Mouse (Mus musculus) midbrain, embryonic 11.5 days (tissue): ENCODE data around the gene Nfatc2. TPM values are rescaled to one million over a fixed set of nuclear protein-coding genes. Genes with fewer than 3 reads are reported as not detected.

Experiments used
- ATAC-seq: fragments of 200-750 bp; cut with Nextera tagmentation; 2 replicates; pipeline ENCODE4 v1.8.0; 2017; ENCODE audit warnings: moderate TSS enrichment, moderate library complexity; ENCODE audit not compliant: low FRiP score
- DNase-seq: peaks from one replicate; pipeline ENCODE4 v3.0.0; 2015; ENCODE audit warnings: low spot score; ENCODE audit errors: missing footprints
- H3K27ac ChIP-seq: fragments of 300-500 bp; sonication (generic); 2 replicates; pipeline ENCODE4 v1.5.1; 2014; ENCODE audit warnings: low read depth, low read length
- H3K27me3 ChIP-seq: fragments of 300-500 bp; sonication (generic); 2 replicates; pipeline ENCODE4 v1.6.1; 2014; ENCODE audit warnings: mild to moderate bottlenecking, low read length, moderate library complexity, mixed read lengths; ENCODE audit not compliant: control insufficient read depth, insufficient read depth
- H3K36me3 ChIP-seq: fragments of 300-500 bp; sonication (generic); 2 replicates; pipeline ENCODE4 v1.6.1; 2014; ENCODE audit warnings: mild to moderate bottlenecking, low read length, moderate library complexity, mixed read lengths; ENCODE audit not compliant: control insufficient read depth, insufficient read depth
- H3K4me1 ChIP-seq: fragments of 300-500 bp; sonication (generic); 2 replicates; pipeline ENCODE4 v1.6.1; 2014; ENCODE audit warnings: low read length; ENCODE audit not compliant: control insufficient read depth, insufficient read depth
- H3K4me2 ChIP-seq: fragments of 300-500 bp; sonication (generic); 2 replicates; pipeline ENCODE4 v1.6.1; 2014; ENCODE audit warnings: mild to moderate bottlenecking, moderate library complexity
- H3K4me3 ChIP-seq: fragments of 300-500 bp; sonication (generic); 2 replicates; pipeline ENCODE4 v1.5.1; 2014; ENCODE audit warnings: low read depth, low read length
- H3K9ac ChIP-seq: fragments of 300-500 bp; sonication (generic); 2 replicates; pipeline ENCODE4 v1.6.1; 2014; ENCODE audit warnings: low read length
- H3K9me3 ChIP-seq: fragments of 300-500 bp; sonication (generic); 2 replicates; pipeline ENCODE4 v1.6.1; 2016; ENCODE audit warnings: low read length; ENCODE audit not compliant: control insufficient read depth
- WGBS: fragments of 180-500 bp; shearing (Covaris S2); extraction: QIAGEN DNeasy Blood & Tissue Kit; methylation state at CpG from one replicate; pipeline ENCODE4 v1.1.7; 2014; 5-methylcytosine and 5-hydroxymethylcytosine counted together
- polyA plus RNA-seq: library from polyadenylated mRNA; unstranded; fragments of >200 nt; fragmentation: Nextera tagmentation; extraction: Ambion mirVana; gene quantifications from 2 replicates; pipeline ENCODE4 v1.2.1, GENCODE M21; 2014

Nfatc2 gene
- polyA plus RNA-seq, 1 experiment from 2014 or later = 0.66 TPM

- no peak overlapping the region for H3K27ac ChIP-seq
- no peaks in the 10 kb centered on the region for H3K27me3 ChIP-seq
- no peak overlapping the region for H3K4me2 ChIP-seq
- ATAC-seq (no peak), DNase-seq (no peak)
- no peaks in the 10 kb centered on the region for H3K36me3 ChIP-seq
- H3K9me3 ChIP-seq = no peaks in the 10 kb centered on the region
- no peaks in the 10 kb centered on the region for H3K4me1 ChIP-seq
- 87% methylated on average over 27 of the region's 27 CpGs for WGBS
- no peak overlapping the region for H3K4me3 ChIP-seq
- H3K9ac ChIP-seq = no peak overlapping the region
Measured at GRCm38 (mm10) chr2:168504431-168505182, 96.8 kb downstream of the Nfatc2 start.

- Histone ChIP-seq H3K27me3 (no peaks in the 10 kb centered on the region), H3K9ac (no peak overlapping the region), H3K9me3 (no peaks in the 10 kb centered on the region), H3K4me3 (no peak overlapping the region), H3K4me2 (no peak overlapping the region), H3K27ac (no peak overlapping the region), H3K4me1 (no peaks in the 10 kb centered on the region), H3K36me3 (no peaks in the 10 kb centered on the region)
- 79% methylated on average over 6 of the region's 6 CpGs for WGBS
- DNase-seq = no peak
- no peak for ATAC-seq
Measured at GRCm38 (mm10) chr2:168503735-168504134, 97.7 kb downstream of the Nfatc2 start.

- ATAC-seq = no peak
Measured at GRCm38 (mm10) chr2:168500750-168501149, 100.7 kb downstream of the Nfatc2 start.

GRCm38 (mm10) chr2:168500244-168500643 lies 101.2 kb downstream of the Nfatc2 start:
- Histone ChIP-seq H3K36me3 (no peaks in the 10 kb centered on the region), H3K27ac (no peak overlapping the region), H3K4me2 (no peak overlapping the region), H3K9me3 (no peaks in the 10 kb centered on the region), H3K4me1 (no peaks in the 10 kb centered on the region), H3K4me3 (no peak overlapping the region), H3K9ac (no peak overlapping the region), H3K27me3 (no peaks in the 10 kb centered on the region)
- no peak for DNase-seq
- ATAC-seq = no peak
- WGBS = 80% methylated on average over 6 of the region's 6 CpGs

More at GRCm38 (mm10) chr2:168500750-168501149, 100.7 kb downstream of the Nfatc2 start:
- Histone ChIP-seq H3K9ac (no peak overlapping the region), H3K27me3 (no peaks in the 10 kb centered on the region), H3K4me2 (no peak overlapping the region), H3K9me3 (no peaks in the 10 kb centered on the region), H3K4me1 (no peaks in the 10 kb centered on the region), H3K27ac (no peak overlapping the region), H3K4me3 (no peak overlapping the region), H3K36me3 (no peaks in the 10 kb centered on the region)
- 92% methylated on average over 6 of the region's 6 CpGs for whole genome bisulfite sequencing
- DNase-seq = no peak

- no peak overlapping the region for H3K9ac ChIP-seq
- H3K27me3 ChIP-seq = no peaks in the 10 kb centered on the region
Measured at GRCm38 (mm10) chr2:168491791-168492190, 109.7 kb downstream of the Nfatc2 start.

GRCm38 (mm10) chr2:168489953-168490352 lies 111.5 kb downstream of the Nfatc2 start:
- WGBS = 92% methylated on average over 13 of the region's 13 CpGs
- ATAC-seq = no peak
- H3K4me2 ChIP-seq = no peak overlapping the region

More at GRCm38 (mm10) chr2:168491791-168492190, 109.7 kb downstream of the Nfatc2 start:
- Histone ChIP-seq H3K4me2 (no peak overlapping the region), H3K9me3 (no peaks in the 10 kb centered on the region), H3K4me1 (no peaks in the 10 kb centered on the region), H3K27ac (no peak overlapping the region), H3K4me3 (no peak overlapping the region), H3K36me3 (no peaks in the 10 kb centered on the region)
- DNase-seq = no peak
- no peak for ATAC-seq
- WGBS = 81% methylated on average over 7 of the region's 7 CpGs

GRCm38 (mm10) chr2:168488158-168488925 lies 113.1 kb downstream of the Nfatc2 start:
- WGBS = 86% methylated on average over 11 of the region's 11 CpGs
- no peaks in the 10 kb centered on the region for H3K4me1 ChIP-seq

More at GRCm38 (mm10) chr2:168489953-168490352, 111.5 kb downstream of the Nfatc2 start:
- Histone ChIP-seq H3K36me3 (no peaks in the 10 kb centered on the region), H3K27me3 (no peaks in the 10 kb centered on the region), H3K4me1 (no peaks in the 10 kb centered on the region), H3K9ac (no peak overlapping the region), H3K27ac (no peak overlapping the region), H3K9me3 (no peaks in the 10 kb centered on the region), H3K4me3 (no peak overlapping the region)
- no peak for DNase-seq

GRCm38 (mm10) chr2:168481121-168481520 lies 120.3 kb downstream of the Nfatc2 start:
- no peak overlapping the region for H3K4me2 ChIP-seq
- H3K9ac ChIP-seq = no peak overlapping the region
- no peak overlapping the region for H3K27ac ChIP-seq
- no peak overlapping the region for H3K4me3 ChIP-seq
- H3K4me1 ChIP-seq = no peaks in the 10 kb centered on the region
- H3K9me3 ChIP-seq = no peaks in the 10 kb centered on the region
- no peaks in the 10 kb centered on the region for H3K27me3 ChIP-seq
- no peak for ATAC-seq
- no peaks in the 10 kb centered on the region for H3K36me3 ChIP-seq
- 90% methylated on average over 14 of the region's 14 CpGs for WGBS
- no peak for DNase-seq

More at GRCm38 (mm10) chr2:168488158-168488925, 113.1 kb downstream of the Nfatc2 start:
- Histone ChIP-seq H3K36me3 (no peaks in the 10 kb centered on the region), H3K4me3 (no peak overlapping the region), H3K9me3 (no peaks in the 10 kb centered on the region), H3K27me3 (no peaks in the 10 kb centered on the region), H3K27ac (no peak overlapping the region), H3K9ac (no peak overlapping the region), H3K4me2 (no peak overlapping the region)
- ATAC-seq (no peak), DNase-seq (no peak)

- 81% methylated on average over 6 of the region's 6 CpGs for WGBS
- H3K4me2 ChIP-seq = no peak overlapping the region
- H3K36me3 ChIP-seq = no peaks in the 10 kb centered on the region
- H3K27me3 ChIP-seq = no peaks in the 10 kb centered on the region
- H3K9me3 ChIP-seq = no peaks in the 10 kb centered on the region
- no peak overlapping the region for H3K4me3 ChIP-seq
- DNase-seq (no peak), ATAC-seq (no peak)
- no peak overlapping the region for H3K27ac ChIP-seq
- H3K4me1 ChIP-seq = no peaks in the 10 kb centered on the region
- H3K9ac ChIP-seq = no peak overlapping the region
Measured at GRCm38 (mm10) chr2:168480692-168481091, 120.8 kb downstream of the Nfatc2 start.
